Mouse (Mus musculus) heart, adult 2 months (tissue): ENCODE results near the gene Eno2. TPM values are rescaled to one million over a fixed set of nuclear protein-coding genes. Genes with fewer than 3 reads are reported as not detected.
A peak's percentile ranks its signal among the peaks of the same experiment; 100 is the strongest.

Experiments
- DNase-seq, 2 experiments: peaks; one replicate each; pipeline ENCODE4 v3.0.0; 2021
- H3K27ac ChIP-seq: fragments of 200-600 bp; 2 replicates; pipeline ENCODE4 v1.8.1; 2022
- H3K27me3 ChIP-seq: fragments of 200-500 bp; 2 replicates; pipeline ENCODE4 v1.6.1; 2012; ENCODE audit warnings: mild to moderate bottlenecking, low read length, inconsistent platforms, mixed read lengths; ENCODE audit not compliant: control insufficient read depth, insufficient read depth
- H3K36me3 ChIP-seq: fragments of 200-500 bp; 2 replicates; pipeline ENCODE4 v1.6.1; 2012; ENCODE audit warnings: low read length, inconsistent platforms; ENCODE audit not compliant: control insufficient read depth, insufficient read depth
- H3K4me1 ChIP-seq: fragments of 200-500 bp; 2 replicates; pipeline ENCODE4 v1.6.1; 2011; ENCODE audit warnings: low read length; ENCODE audit not compliant: control insufficient read depth, insufficient read depth
- H3K4me3 ChIP-seq: fragments of 200-600 bp; 2 replicates; pipeline ENCODE4 v1.8.1; 2022
- H3K79me2 ChIP-seq: fragments of 200-500 bp; replicated peaks from 2 replicates; pipeline ENCODE4 v1.6.1; 2012; ENCODE audit warnings: mild to moderate bottlenecking, inconsistent platforms, low read length, moderate library complexity, mixed read lengths; ENCODE audit not compliant: control insufficient read depth, insufficient read depth
- H3K9ac ChIP-seq: fragments of 200-500 bp; 2 replicates; pipeline ENCODE4 v1.6.1; 2012; ENCODE audit warnings: low read depth, mild to moderate bottlenecking, control low read depth, inconsistent platforms, low read length, mixed read lengths
- CTCF ChIP-seq: fragments of 200-600 bp; IDR thresholded peaks from 2 replicates; pipeline ENCODE4 v1.8.1; 2022; ENCODE audit warnings: antibody characterized with exemption, mild to moderate bottlenecking, moderate library complexity
- EP300 ChIP-seq: fragments of 200-500 bp; IDR thresholded peaks from 2 replicates; pipeline ENCODE4 v1.6.1; 2011; ENCODE audit warnings: low read depth, low read length, control low read depth; ENCODE audit not compliant: insufficient read depth
- POLR2A ChIP-seq: fragments of 200-500 bp; IDR thresholded peaks from 2 replicates; pipeline ENCODE4 v1.6.1; 2011; ENCODE audit warnings: mild to moderate bottlenecking, low read depth, low read length, control low read depth; ENCODE audit not compliant: insufficient read depth
- WGBS: fragments of 180-500 bp; shearing (Covaris S2); methylation state at CpG from one replicate; pipeline ENCODE4 v1.1.7; 2018; 5-methylcytosine and 5-hydroxymethylcytosine counted together
- intact Hi-C: fragments of 180-260 bp; cut with DNase I; formaldehyde crosslinking; loops from one replicate; pipeline ENCODE4 v1.15.1; 2025
- polyA plus RNA-seq: library from polyadenylated mRNA; depleted of rRNA; stranded (reverse); fragments of >200 nt; gene quantifications from 2 replicates; pipeline ENCODE4 v1.2.3, GENCODE M21; 2012
- total RNA-seq, 2 experiments: library from RNA; stranded (reverse); gene quantifications; 2 replicates each; pipeline ENCODE4 v1.2.3; 2021

Eno2 gene
- total and polyA plus RNA-seq, 3 experiments = 2.4 to 2.7 (median 2.4) TPM

- peaks cover 14% of the 10 kb centered on the region for H3K4me1 ChIP-seq
- peak within 1 kb of the TSS; percentile 81 for H3K27ac ChIP-seq
- DNase-seq = peak; percentile 85 to 86
- 2% methylated on average over 29 of the region's 29 CpGs for WGBS
- H3K79me2 ChIP-seq = no peaks in the 10 kb centered on the region
- H3K9ac ChIP-seq = peak within 1 kb of the TSS; percentile 85
- intact Hi-C loops = loop anchor here (5.0 kb wide), 2 partner anchors 66 to 106 kb away; partner anchors contain the start of gene Grcc10
- no peaks in the 10 kb centered on the region for H3K27me3 ChIP-seq
- H3K36me3 ChIP-seq = no peaks in the 10 kb centered on the region; the same call in 1 of the 2 replicates
- no peak for TF ChIP-seq CTCF
- TF ChIP-seq EP300 = no peak
- 0 out of 2 replicates have a peak, but pooled peaks have one; percentile 10 for TF ChIP-seq POLR2A
- H3K4me3 ChIP-seq = peak within 1 kb of the TSS; percentile 61
Observed at GRCm38 (mm10) chr6:124808358-124809012, 39.0 kb upstream of the Eno2 start, which contains the start of gene Spsb2. TSS of gene Spsb2 (plus strand) at chr6:124808661.

- Histone ChIP-seq H3K79me2 (no peaks in the 10 kb centered on the region), H3K27me3 (no peaks in the 10 kb centered on the region), H3K36me3 (no peaks in the 10 kb centered on the region; the same call in 1 of the 2 replicates), H3K9ac (peak overlapping the region; percentile 21), H3K27ac (peak overlapping the region; percentile 58), H3K4me1 (peaks cover 14% of the 10 kb centered on the region), H3K4me3 (no peak overlapping the region)
- no peak for DNase-seq
- TF ChIP-seq CTCF (no peak), EP300 (no peak), POLR2A (no peak)
- 63% methylated on average over 6 of the region's 6 CpGs for WGBS
- intact Hi-C loops = loop anchor here (5.0 kb wide), 2 partner anchors 66 to 106 kb away; partner anchors contain the start of gene Grcc10
Observed at GRCm38 (mm10) chr6:124807986-124808357, 38.5 kb upstream of the Eno2 start.

GRCm38 (mm10) chr6:124807366-124807765, 37.9 kb upstream of the Eno2 start:
- H3K27ac ChIP-seq = no peak overlapping the region
- no peaks in the 10 kb centered on the region for H3K27me3 ChIP-seq
- no peak overlapping the region for H3K4me3 ChIP-seq
- DNase-seq = no peak
- intact Hi-C loops = loop anchor here (5.0 kb wide), 2 partner anchors 65 to 105 kb away; partner anchors contain the start of gene Grcc10
- no peaks in the 10 kb centered on the region for H3K36me3 ChIP-seq
- H3K9ac ChIP-seq = no peak overlapping the region
- H3K79me2 ChIP-seq = no peaks in the 10 kb centered on the region
- TF ChIP-seq EP300 (no peak), CTCF (no peak), POLR2A (no peak)
- H3K4me1 ChIP-seq = peaks cover 12% of the 10 kb centered on the region
- WGBS = 52% methylated on average over 4 of the region's 4 CpGs

GRCm38 (mm10) chr6:124806446-124807140, 37.1 kb upstream of the Eno2 start:
- no peaks in the 10 kb centered on the region for H3K27me3 ChIP-seq
- DNase-seq = no peak
- peak overlapping the region; percentile 92 for H3K27ac ChIP-seq
- H3K4me1 ChIP-seq = peaks cover 12% of the 10 kb centered on the region
- no peak for TF ChIP-seq CTCF
- no peak for TF ChIP-seq POLR2A
- no peak for TF ChIP-seq EP300
- 84% methylated on average over 7 of the region's 7 CpGs for WGBS
- no peaks in the 10 kb centered on the region for H3K79me2 ChIP-seq
- intact Hi-C loops = loop anchor here (5.0 kb wide), 2 partner anchors 64 to 104 kb away; partner anchors contain the start of gene Grcc10
- H3K9ac ChIP-seq = no peak overlapping the region
- H3K4me3 ChIP-seq = peak overlapping the region; percentile 50; the same call in 1 of the 2 replicates
- no peaks in the 10 kb centered on the region for H3K36me3 ChIP-seq

GRCm38 (mm10) chr6:124805341-124806321, 36.2 kb upstream of the Eno2 start:
- TF ChIP-seq EP300 (0 out of 2 replicates have a peak, but pooled peaks have one; percentile 67), POLR2A (peak; percentile 66), CTCF (peak; percentile 46)
- Histone ChIP-seq H3K9ac (peak overlapping the region; percentile 66), H3K79me2 (no peaks in the 10 kb centered on the region), H3K4me3 (peak overlapping the region; percentile 50), H3K27ac (peak overlapping the region; percentile 92), H3K36me3 (no peaks in the 10 kb centered on the region), H3K27me3 (no peaks in the 10 kb centered on the region), H3K4me1 (peaks cover 12% of the 10 kb centered on the region)
- intact Hi-C loops = loop anchor here (5.0 kb wide), 2 partner anchors 63 to 103 kb away; partner anchors contain the start of gene Grcc10
- 3% methylated on average over 34 of the region's 34 CpGs for WGBS
- DNase-seq = peak; percentile 93 to 94
